ENCODE assay signal across 9 mouse cellular contexts in genomic region chr11:116132366-116133333, GRCm38 (mm10). TPM values are rescaled to one million over a fixed set of nuclear protein-coding genes. Genes with fewer than 3 reads are reported as not detected.
DNase-seq lines count a peak whose midpoint lies in the region; ATAC-seq and TF ChIP-seq lines count a peak whose summit lies in the region.
"Had no signal": no experiment of that assay in that cellular context is flagged by ENCODE, and none has a peak within 500 bp of the region (broad histone marks: within the 10 kb centered on the region; RNA-seq: fewer than 3 reads in every experiment).

No protein-coding gene starts in this region.

- no peak overlapping the region for H3K4me3 ChIP-seq in heart, embryonic 15.5 days
- H3K4me3 ChIP-seq in liver, postnatal 0 days (ENCODE audit: low read depth, low read length) = no peak overlapping the region
- H3K4me3 ChIP-seq: embryonic facial prominence, embryonic 12.5 days had no signal

- peak; percentile 52 for TF ChIP-seq CTCF in liver, postnatal 0 days (IDR thresholded peaks at IDR 0.05; ENCODE audit: low read depth)

- no peaks in the 10 kb centered on the region for H3K9me3 ChIP-seq in heart, embryonic 15.5 days (replicated peaks)
- H3K9me3 ChIP-seq in liver, postnatal 0 days (ENCODE audit: low read length) = no peaks in the 10 kb centered on the region
- H3K9me3 ChIP-seq: embryonic facial prominence, embryonic 12.5 days had no signal

- intact Hi-C loops in heart, postnatal 36 days (cut with DNase I) = loop anchor here (5.0 kb wide), 1 partner anchor 200 kb away; the partner anchor contains the start of genes Recql5 and Sap30bp
- intact Hi-C loops in gastrocnemius, postnatal 14 days (cut with DNase I; ENCODE audit: low total_unique reads) = loop anchor here (10.0 kb wide), 1 partner anchor 98 kb away; the partner anchor contains the start of gene Unk
- intact Hi-C loops in gastrocnemius, postnatal 36 days (cut with DNase I) = no loop called here

- DNase-seq in heart, postnatal 36 days = no peak
- DNase-seq in spleen, postnatal 36 days (ENCODE audit: low spot score in 2 of 2) = peak; percentile 40 to 43
- DNase-seq in spleen, postnatal 4 days (ENCODE audit: low spot score in 2 of 2) = no peak
- peak; percentile 57 for DNase-seq in cerebellum, adult 9-10 months
- no peak for DNase-seq in liver, postnatal 0 days
- no peak for DNase-seq in gastrocnemius, postnatal 14 days
- no peak for DNase-seq in gastrocnemius, postnatal 36 days

- no peaks in the 10 kb centered on the region for H3K27me3 ChIP-seq in heart, embryonic 15.5 days
- H3K27me3 ChIP-seq in liver, postnatal 0 days (ENCODE audit: insufficient read depth, low read length) = no peaks in the 10 kb centered on the region
- H3K27me3 ChIP-seq: embryonic facial prominence, embryonic 12.5 days had no signal

- no peak overlapping the region for H3K9ac ChIP-seq in heart, embryonic 15.5 days
- no peak overlapping the region for H3K9ac ChIP-seq in liver, postnatal 0 days (replicated peaks)
- H3K9ac ChIP-seq: embryonic facial prominence, embryonic 12.5 days had no signal

- peak overlapping the region; percentile 24; the same call in 1 of the 2 replicates for H3K27ac ChIP-seq in heart, embryonic 15.5 days
- H3K27ac ChIP-seq in liver, postnatal 0 days (ENCODE audit: low read depth) = no peak overlapping the region
- H3K27ac ChIP-seq: embryonic facial prominence, embryonic 12.5 days had no signal

- H3K4me2 ChIP-seq in heart, embryonic 15.5 days = no peak overlapping the region
- H3K4me2 ChIP-seq in liver, postnatal 0 days (ENCODE audit: low read depth, low read length) = no peak overlapping the region
- H3K4me2 ChIP-seq: embryonic facial prominence, embryonic 12.5 days had no signal

- peaks cover 36% of the 10 kb centered on the region; the same call in 1 of the 2 replicates for H3K36me3 ChIP-seq in heart, embryonic 15.5 days
- H3K36me3 ChIP-seq in liver, postnatal 0 days (replicated peaks; ENCODE audit: insufficient read depth, low read length) = peaks cover 16% of the 10 kb centered on the region

- peaks cover 41% of the 10 kb centered on the region for H3K4me1 ChIP-seq in heart, embryonic 15.5 days (replicated peaks)
- peaks cover 26% of the 10 kb centered on the region for H3K4me1 ChIP-seq in liver, postnatal 0 days (ENCODE audit: insufficient read depth)

- WGBS in heart, embryonic 15.5 days = 78% methylated on average over 16 of the region's 16 CpGs
- 75% methylated on average over 16 of the region's 16 CpGs for WGBS in liver, postnatal 0 days (ENCODE audit: insufficient replicate concordance)

- TF ChIP-seq EP300 in liver, postnatal 0 days (IDR thresholded peaks at IDR 0.05; ENCODE audit: low read depth) = no peak

- no peak for ATAC-seq in heart, embryonic 15.5 days (replicated peaks; ENCODE audit: insufficient number of reproducible peaks, insufficient read depth, low FRiP score, low read depth)
- ATAC-seq in liver, postnatal 0 days = no peak

RNA-seq across cellular contexts. Expression of gene Trim65, which starts 1.7 kb away (rescaled TPM):
- 5.0 and 5.5 TPM in 2 replicates for polyA plus RNA-seq in heart, embryonic 15.5 days (2015; fragmentation: Nextera tagmentation; extraction: Ambion mirVana)
- total RNA-seq in heart, postnatal 36 days (2021) = 1 to 10 TPM; 7.4 to 7.6 TPM
- 1.1 and 1.2 TPM in 2 replicates for polyA plus RNA-seq in liver, postnatal 0 days (2015; fragmentation: Nextera tagmentation; extraction: Ambion mirVana)
- 1 to 10 TPM; 3.3 to 3.5 TPM for total RNA-seq in gastrocnemius, postnatal 14 days (2021)
- total RNA-seq in gastrocnemius, postnatal 36 days (2021) = 1 to 10 TPM; 4.1 to 4.8 TPM

RNA-seq across cellular contexts. Expression of gene Trim47, which starts 5.6 kb away (rescaled TPM):
- polyA plus RNA-seq in heart, embryonic 15.5 days (2015; fragmentation: Nextera tagmentation; extraction: Ambion mirVana) = 79.1 and 91.1 TPM in 2 replicates
- total RNA-seq in heart, postnatal 36 days (2021) = 10 to 100 TPM; 25.2 to 34.2 TPM
- polyA plus RNA-seq in liver, postnatal 0 days (2015; fragmentation: Nextera tagmentation; extraction: Ambion mirVana) = 5.7 and 7.4 TPM in 2 replicates
- total RNA-seq in gastrocnemius, postnatal 14 days (2021) = 10 to 100 TPM; 21.2 to 21.3 TPM
- total RNA-seq in gastrocnemius, postnatal 36 days (2021) = 1 to 10 TPM; 9.1 to 9.3 TPM

RNA-seq across cellular contexts. Expression of gene Mrpl38, which starts 6.0 kb away (rescaled TPM):
- polyA plus RNA-seq in heart, embryonic 15.5 days (2015; fragmentation: Nextera tagmentation; extraction: Ambion mirVana) = 90.7 and 94.4 TPM in 2 replicates
- 10 to 100 TPM; 62.9 to 63.4 TPM for total RNA-seq in heart, postnatal 36 days (2021)
- 43.9 and 44.0 TPM in 2 replicates for polyA plus RNA-seq in liver, postnatal 0 days (2015; fragmentation: Nextera tagmentation; extraction: Ambion mirVana)
- 10 to 100 TPM; 41.8 to 49.5 TPM for total RNA-seq in gastrocnemius, postnatal 14 days (2021)
- total RNA-seq in gastrocnemius, postnatal 36 days (2021) = 10 to 100 TPM; 49.4 to 49.9 TPM

RNA-seq across cellular contexts. Expression of gene Fbf1, which starts 35.3 kb away (rescaled TPM):
- polyA plus RNA-seq in heart, embryonic 15.5 days (2015; fragmentation: Nextera tagmentation; extraction: Ambion mirVana) = 19.8 and 26.0 TPM in 2 replicates
- total RNA-seq in heart, postnatal 36 days (2021) = 10 to 100 TPM; 13.2 to 16.2 TPM
- polyA plus RNA-seq in liver, postnatal 0 days (2015; fragmentation: Nextera tagmentation; extraction: Ambion mirVana) = 2.2 and 2.3 TPM in 2 replicates
- 10 to 100 TPM in 1 of 2 experiments, 1 to 10 TPM in 1; 9.1 to 11.6 TPM for total RNA-seq in gastrocnemius, postnatal 14 days (2021)
- 1 to 10 TPM; 9.3 to 9.8 TPM for total RNA-seq in gastrocnemius, postnatal 36 days (2021)

RNA-seq across cellular contexts. Expression of gene Wbp2, which starts 45.9 kb away (rescaled TPM):
- 121 and 139 TPM in 2 replicates for polyA plus RNA-seq in heart, embryonic 15.5 days (2015; fragmentation: Nextera tagmentation; extraction: Ambion mirVana)
- total RNA-seq in heart, postnatal 36 days (2021) = 100 to 1,000 TPM in 1 of 2 experiments, 10 to 100 TPM in 1; 97.0 to 106 TPM
- polyA plus RNA-seq in liver, postnatal 0 days (2015; fragmentation: Nextera tagmentation; extraction: Ambion mirVana) = 63.3 and 65.0 TPM in 2 replicates
- 10 to 100 TPM; 61.6 to 65.3 TPM for total RNA-seq in gastrocnemius, postnatal 14 days (2021)
- total RNA-seq in gastrocnemius, postnatal 36 days (2021) = 10 to 100 TPM; 70.1 to 71.0 TPM

Comparison
In these comparisons a context has a peak if more than half of its experiments do, and no peak if none do; other contexts are left out.
1. DNase-seq: peak in spleen, postnatal 36 days (2 of 2) and cerebellum, adult 9-10 months (single experiment); none in heart, postnatal 36 days (0 of 2), spleen, postnatal 4 days (0 of 2), liver, postnatal 0 days (single experiment), gastrocnemius, postnatal 14 days (single experiment) and gastrocnemius, postnatal 36 days (0 of 2).